Mouse (Mus musculus): ENCODE measurements around the gene Abcg4. TPM values are rescaled to one million over a fixed set of nuclear protein-coding genes. Genes with fewer than 3 reads are reported as not detected.
A peak's percentile ranks its signal among the peaks of the same experiment; 100 is the strongest.
"Not testable (repeated sequence)": the region's sequence is repeated elsewhere in the genome, so short reads cannot be mapped to it uniquely, and the experiment has no call there.

Abcg4 gene
- total and polyA plus RNA-seq, 3 experiments, result 0.23 to 1.1 (median 0.72) TPM

- TF ChIP-seq KAT2A (IDR thresholded peaks at IDR 0.05; ENCODE audit: insufficient replicate concordance, low read length) (peak; percentile 81; the same call in 1 of the 2 replicates), JUND (conservative IDR thresholded peaks at IDR 0.05; ENCODE audit: low read depth, low read length) (no peak)
Measured at GRCm38 (mm10) chr9:44305466-44306079, 17.2 kb upstream of the Abcg4 start, which contains the start of gene Hinfp (continued).

- DNase-seq (ENCODE audit: extremely low read depth); H3K4me3 ChIP-seq (replicated peaks in 1 of 3; ENCODE audit: low read depth in 2 of 3, low read length in 2 of 3, poor library complexity in 1 of 3); in situ Hi-C loops (cut with MboI; ENCODE audit: low pct_ligation_motif_present, low pct_unique_long_range_greater_than_20kb, low sequenced_read_pairs); H3K27me3 ChIP-seq (replicated peaks); H3K4me2 ChIP-seq (ENCODE audit: insufficient read depth, low read depth, poor library complexity, severe bottlenecking); dilution Hi-C loops (cut with MboI; ENCODE audit: extremely low pct_ligation_motif_present, extremely low pct_unique_long_range_greater_than_20kb, low sequenced_read_pairs); H3K27ac ChIP-seq (ENCODE audit: insufficient read depth, low read depth); H3K9me3 ChIP-seq (replicated peaks; ENCODE audit: low read length); H3K9ac ChIP-seq (ENCODE audit: insufficient read depth, low read depth): not testable (repeated sequence)
- Histone ChIP-seq H3K79me2 (replicated peaks; ENCODE audit: control insufficient read depth, extremely low read depth, insufficient read depth, poor library complexity, severe bottlenecking) (peaks cover 23% of the 10 kb centered on the region), H3K36me3 (replicated peaks in 1 of 2; ENCODE audit: control insufficient read depth in 1 of 2, insufficient read depth in 1 of 2, low read length in 1 of 2) (peaks cover 55 to 76% of the 10 kb centered on the region in 2 experiments), H3K4me1 (ENCODE audit: control insufficient read depth in 1 of 2, insufficient read depth in 2 of 2) (peaks cover 3 to 13% of the 10 kb centered on the region in 2 experiments; a peak in 3 of 4 replicates)
Measured at GRCm38 (mm10) chr9:44300001-44300400, 11.6 kb upstream of the Abcg4 start.

- in situ Hi-C loops (cut with MboI; ENCODE audit: low pct_ligation_motif_present, low pct_unique_long_range_greater_than_20kb, low sequenced_read_pairs), result loop anchor here (5.0 kb wide), 1 partner anchor 50 kb away; the partner anchor contains the start of gene Hmbs
- peak; percentile 49 for DNase-seq (ENCODE audit: extremely low read depth)
- no peak overlapping the region for H3K4me2 ChIP-seq (ENCODE audit: insufficient read depth, low read depth, poor library complexity, severe bottlenecking)
- dilution Hi-C loops (cut with MboI; ENCODE audit: extremely low pct_ligation_motif_present, extremely low pct_unique_long_range_greater_than_20kb, low sequenced_read_pairs), result no loop called here
- H3K4me3 ChIP-seq (replicated peaks in 1 of 3; ENCODE audit: low read depth in 2 of 3, low read length in 2 of 3, poor library complexity in 1 of 3), result no peak overlapping the region
- TF ChIP-seq E2F4 (IDR thresholded peaks at IDR 0.05; ENCODE audit: insufficient replicate concordance, low read depth, low read length) (no peak), SMC3 (IDR thresholded peaks at IDR 0.05; ENCODE audit: low read depth, low read length) (peak; percentile 85), CTCF (conservative IDR thresholded peaks at IDR 0.05 in 1 of 2, IDR thresholded peaks at IDR 0.05 in 1 of 2; ENCODE audit: low read depth in 2 of 2, low read length in 2 of 2) (peak; percentile 42 to 77; a peak in 3 of 4 replicates), MAX (IDR thresholded peaks at IDR 0.05; ENCODE audit: low read length) (no peak), MYC (IDR thresholded peaks at IDR 0.05; ENCODE audit: low read depth, low read length) (peak; percentile 59; the same call in 1 of the 2 replicates), RAD21 (IDR thresholded peaks at IDR 0.05; ENCODE audit: low read depth, low read length) (peak; percentile 75), NRF1 (IDR thresholded peaks at IDR 0.05; ENCODE audit: low read depth, low read length) (no peak), MAFK (IDR thresholded peaks at IDR 0.05; ENCODE audit: insufficient replicate concordance, low read length) (no peak), RCOR1 (conservative IDR thresholded peaks at IDR 0.05; ENCODE audit: low read depth, low read length) (no peak)
- H3K79me2 ChIP-seq (replicated peaks; ENCODE audit: control insufficient read depth, extremely low read depth, insufficient read depth, poor library complexity, severe bottlenecking), result no peaks in the 10 kb centered on the region
- H3K4me1 ChIP-seq (ENCODE audit: control insufficient read depth in 1 of 2, insufficient read depth in 2 of 2), result no peaks in the 10 kb centered on the region
- peaks cover 6% of the 10 kb centered on the region for H3K9me3 ChIP-seq (replicated peaks; ENCODE audit: low read length)
- H3K36me3 ChIP-seq (replicated peaks in 1 of 2; ENCODE audit: control insufficient read depth in 1 of 2, insufficient read depth in 1 of 2, low read length in 1 of 2), result peaks cover 48 to 87% of the 10 kb centered on the region in 2 experiments
- no peak overlapping the region for H3K27ac ChIP-seq (ENCODE audit: insufficient read depth, low read depth)
- no peak overlapping the region for H3K9ac ChIP-seq (ENCODE audit: insufficient read depth, low read depth)
- H3K27me3 ChIP-seq (replicated peaks), result no peaks in the 10 kb centered on the region
Measured at GRCm38 (mm10) chr9:44292490-44292889, 4.1 kb upstream of the Abcg4 start.

All from CH12.LX (cell line).